12 mouse cellular contexts compared by ENCODE assay signal in genomic region chr2:57103845-57104660, GRCm38 (mm10). TPM values are rescaled to one million over a fixed set of nuclear protein-coding genes. Genes with fewer than 3 reads are reported as not detected.
DNase-seq lines count a peak whose midpoint lies in the region; ATAC-seq lines count a peak whose summit lies in the region.
"Had no signal": no experiment of that assay in that cellular context is flagged by ENCODE, and none has a peak within 500 bp of the region (broad histone marks: within the 10 kb centered on the region; RNA-seq: fewer than 3 reads in every experiment).

No protein-coding gene starts in this region.

- no peaks in the 10 kb centered on the region for H3K9me3 ChIP-seq in heart, embryonic 14.5 days (ENCODE audit: control insufficient read depth, low read length)
- no peaks in the 10 kb centered on the region for H3K9me3 ChIP-seq in forebrain, embryonic 11.5 days (ENCODE audit: control insufficient read depth, low read length)
- H3K9me3 ChIP-seq in limb, embryonic 10.5 days (replicated peaks): no peaks in the 10 kb centered on the region

- H3K27ac ChIP-seq in heart, embryonic 14.5 days (replicated peaks in 1 of 2; ENCODE audit: control insufficient read depth in 1 of 2, insufficient read depth in 1 of 2, low read depth in 2 of 2, low read length in 2 of 2): no peak overlapping the region
- H3K27ac ChIP-seq in forebrain, embryonic 11.5 days (ENCODE audit: low read depth, low read length): no peak overlapping the region
- no peak overlapping the region for H3K27ac ChIP-seq in limb, embryonic 10.5 days

- no peaks in the 10 kb centered on the region for H3K36me3 ChIP-seq in heart, embryonic 14.5 days (ENCODE audit: control insufficient read depth, insufficient read depth, low read length)
- no peaks in the 10 kb centered on the region for H3K36me3 ChIP-seq in forebrain, embryonic 11.5 days (ENCODE audit: control insufficient read depth, insufficient read depth, low read length)
- no peaks in the 10 kb centered on the region for H3K36me3 ChIP-seq in limb, embryonic 10.5 days

- WGBS in heart, embryonic 14.5 days: 2% methylated on average over 26 of the region's 26 CpGs
- under 1% methylated on average over 26 of the region's 26 CpGs for WGBS in forebrain, embryonic 11.5 days
- WGBS in limb, embryonic 10.5 days: under 1% methylated on average over 26 of the region's 26 CpGs

- H3K4me2 ChIP-seq in heart, embryonic 14.5 days (ENCODE audit: low read length): peak overlapping the region; percentile 80
- peak overlapping the region; percentile 75; the same call in 1 of the 2 replicates for H3K4me2 ChIP-seq in forebrain, embryonic 11.5 days (ENCODE audit: low read depth, low read length, severe bottlenecking)

- ATAC-seq in heart, embryonic 14.5 days (ENCODE audit: insufficient number of reproducible peaks, insufficient read depth, low FRiP score, low read depth): no peak
- ATAC-seq in forebrain, embryonic 11.5 days (replicated peaks; ENCODE audit: low FRiP score): 0 out of 2 replicates have a peak, but pooled peaks have one; percentile 8
- ATAC-seq in inflammation-experienced regulatory T-cells, adult 6 months: no peak

- H3K4me3 ChIP-seq in heart, embryonic 14.5 days (ENCODE audit: control insufficient read depth in 1 of 2, insufficient read depth in 1 of 2, low read depth in 1 of 2, low read length in 2 of 2): peak overlapping the region; percentile 29 to 43
- H3K4me3 ChIP-seq in forebrain, embryonic 11.5 days (ENCODE audit: low read depth, low read length): peak overlapping the region; percentile 13; the same call in 1 of the 2 replicates
- peak overlapping the region; percentile 56 for H3K4me3 ChIP-seq in limb, embryonic 10.5 days

- H3K4me1 ChIP-seq in heart, embryonic 14.5 days (ENCODE audit: control insufficient read depth in 2 of 2, insufficient read depth in 2 of 2, low read length in 2 of 2): peaks cover 13 to 17% of the 10 kb centered on the region in 2 experiments
- H3K4me1 ChIP-seq in forebrain, embryonic 11.5 days (replicated peaks; ENCODE audit: control insufficient read depth, insufficient read depth, low read length): peaks cover 15% of the 10 kb centered on the region; the same call in 1 of the 2 replicates
- H3K4me1 ChIP-seq in limb, embryonic 10.5 days: peaks cover 22% of the 10 kb centered on the region

- DNase-seq in heart, adult 8-10 months (ENCODE audit: low spot score): no peak
- DNase-seq in Muller cell, postnatal 12 days (ENCODE audit: inconsistent ontology term): peak; percentile 25
- DNase-seq in forebrain, embryonic 11.5 days (ENCODE audit: low spot score): peak; percentile 56
- peak; percentile 54 for DNase-seq in limb, embryonic 10.5 days (ENCODE audit: low spot score)
- no peak for DNase-seq in MN1 (ENCODE audit: low spot score)
- no peak for DNase-seq in cerebellum, postnatal 4 days (ENCODE audit: low spot score in 2 of 2)
- DNase-seq: adrenal gland, postnatal 36 days; lung, postnatal 36 days; right cerebral cortex, postnatal 14 days had no signal

- no peak overlapping the region for H3K9ac ChIP-seq in heart, embryonic 14.5 days (ENCODE audit: low read length)
- no peak overlapping the region for H3K9ac ChIP-seq in forebrain, embryonic 11.5 days (ENCODE audit: low read length)

- H3K27me3 ChIP-seq in heart, embryonic 14.5 days (ENCODE audit: control insufficient read depth, insufficient read depth, low read length): peaks cover 92% of the 10 kb centered on the region
- peaks cover 84% of the 10 kb centered on the region for H3K27me3 ChIP-seq in forebrain, embryonic 11.5 days (ENCODE audit: control insufficient read depth, insufficient read depth, low read length)
- H3K27me3 ChIP-seq in limb, embryonic 10.5 days (ENCODE audit: low read depth, poor library complexity, severe bottlenecking): peaks cover 100% of the 10 kb centered on the region
- H3K27me3 ChIP-seq: CH12.LX had no signal

RNA-seq across cellular contexts. Expression of gene Nr4a2, which starts 19.8 kb away (rescaled TPM):
- polyA plus RNA-seq in heart, embryonic 14.5 days (2014; fragmentation: Nextera tagmentation; extraction: Ambion mirVana): 1.9 and 2.4 TPM in 2 replicates
- 1 to 10 TPM in 2 of 4 experiments, under 1 TPM in 2; 0.53 to 2.1 (median 1.2) TPM for total RNA-seq in heart, adult 8-10 months (2022)
- polyA plus RNA-seq in forebrain, embryonic 11.5 days (2014; fragmentation: Nextera tagmentation; extraction: Ambion mirVana): 14.9 and 15.7 TPM in 2 replicates
- 5.8 and 8.7 TPM in 2 replicates for polyA plus RNA-seq in limb, embryonic 10.5 days (2016; fragmentation: Nextera tagmentation; extraction: Ambion mirVana)
- 10 to 100 TPM in 1 of 3 experiments, 1 to 10 TPM in 2; 2.2 to 14.5 (median 3.7) TPM for polyA plus RNA-seq in inflammation-experienced regulatory T-cells, adult 6 months (2017; shearing (Covaris generic))

Comparison
In these comparisons a context has a peak if more than half of its experiments do, and no peak if none do; other contexts are left out.
1. DNase-seq: peak in Muller cell, postnatal 12 days (single experiment), forebrain, embryonic 11.5 days (single experiment) and limb, embryonic 10.5 days (single experiment); none in heart, adult 8-10 months (single experiment), MN1 (single experiment) and cerebellum, postnatal 4 days (0 of 2).
2. Peak in every context shown above with its lines, with median percentiles within 50 percentile points of each other: H3K4me3 ChIP-seq.